Comparison of ENCODE assay signal across 12 mouse cellular contexts in the genomic region with DNA sequence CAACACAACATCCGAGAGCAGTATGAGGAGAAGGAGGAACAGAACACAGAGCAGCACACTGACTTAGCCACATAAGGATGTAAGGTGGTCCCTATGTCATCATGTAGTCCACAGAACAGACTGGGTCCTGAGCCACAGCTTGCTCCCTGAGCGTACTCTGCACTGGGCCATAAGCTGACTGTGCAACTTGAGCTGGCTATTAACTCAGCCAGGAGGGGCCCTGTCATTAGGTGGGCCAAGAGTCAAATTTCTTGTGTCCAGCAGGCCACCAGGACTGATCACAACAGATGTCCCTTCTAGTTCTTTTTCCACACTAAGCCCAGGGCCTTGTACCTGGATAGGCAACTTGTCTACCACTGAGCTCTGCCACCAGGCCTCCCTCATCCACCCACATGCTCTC. TPM values are rescaled to one million over a fixed set of nuclear protein-coding genes. Genes with fewer than 3 reads are reported as not detected.
DNase-seq lines count a peak whose midpoint lies in the region; ATAC-seq and TF ChIP-seq lines count a peak whose summit lies in the region.
"Had no signal": no experiment of that assay in that cellular context is flagged by ENCODE, and none has a peak within 500 bp of the region (broad histone marks: within the 10 kb centered on the region; RNA-seq: fewer than 3 reads in every experiment).

No protein-coding gene starts in this region.

- intact Hi-C loops in heart, adult 2 months (cut with DNase I), result no loop called here
- intact Hi-C loops in left cerebral cortex, postnatal 10 days (cut with DNase I), result no loop called here

- TF ChIP-seq CTCF in heart, adult 2 months (IDR thresholded peaks at IDR 0.05), result no peak
- TF ChIP-seq CTCF in lung, postnatal 0 days (IDR thresholded peaks at IDR 0.05), result no peak

- H3K27me3 ChIP-seq in heart, adult 2 months (ENCODE audit: control insufficient read depth, insufficient read depth, low read length), result no peaks in the 10 kb centered on the region
- no peaks in the 10 kb centered on the region for H3K27me3 ChIP-seq in lung, postnatal 0 days (replicated peaks; ENCODE audit: insufficient read depth, low read length)
- no peaks in the 10 kb centered on the region for H3K27me3 ChIP-seq in limb, embryonic 10.5 days (ENCODE audit: low read depth, poor library complexity, severe bottlenecking)
- no peaks in the 10 kb centered on the region for H3K27me3 ChIP-seq in myocyte (ENCODE audit: control insufficient read depth, insufficient read depth, insufficient read length)

- H3K4me3 ChIP-seq in heart, adult 2 months, result no peak overlapping the region
- H3K4me3 ChIP-seq in lung, postnatal 0 days (ENCODE audit: low read depth, low read length), result no peak overlapping the region
- no peak overlapping the region; the same call in 1 of the 2 replicates for H3K4me3 ChIP-seq in limb, embryonic 10.5 days
- no peak overlapping the region for H3K4me3 ChIP-seq in myocyte

- peaks cover 21% of the 10 kb centered on the region for H3K79me2 ChIP-seq in heart, adult 2 months (replicated peaks; ENCODE audit: control insufficient read depth, insufficient read depth, low read length)
- peaks cover 71% of the 10 kb centered on the region for H3K79me2 ChIP-seq in myocyte (ENCODE audit: control insufficient read depth, insufficient read depth)

- no peak overlapping the region for H3ac ChIP-seq in myocyte (ENCODE audit: control insufficient read depth, insufficient read length)

- 37% methylated on average over 2 of the region's 2 CpGs for WGBS in heart, adult 2 months
- WGBS in lung, postnatal 0 days, result 33% methylated on average over 2 of the region's 2 CpGs
- WGBS in limb, embryonic 10.5 days, result 48% methylated on average over 2 of the region's 2 CpGs

- no peak overlapping the region for H3K4me2 ChIP-seq in lung, postnatal 0 days (replicated peaks; ENCODE audit: low read depth, low read length)
- H3K4me2 ChIP-seq in myocyte (ENCODE audit: low read depth), result peak overlapping the region; percentile 43

- no peaks in the 10 kb centered on the region for H3K9me3 ChIP-seq in lung, postnatal 0 days (ENCODE audit: low read length)
- no peaks in the 10 kb centered on the region for H3K9me3 ChIP-seq in limb, embryonic 10.5 days (replicated peaks)

- H3K4me1 ChIP-seq in heart, adult 2 months (ENCODE audit: control insufficient read depth, insufficient read depth, low read length), result peaks cover 19% of the 10 kb centered on the region
- H3K4me1 ChIP-seq in lung, postnatal 0 days (ENCODE audit: insufficient read depth, low read depth, low read length), result no peaks in the 10 kb centered on the region
- peaks cover 28% of the 10 kb centered on the region for H3K4me1 ChIP-seq in limb, embryonic 10.5 days

- H3K27ac ChIP-seq in heart, adult 2 months, result peak overlapping the region; percentile 4
- H3K27ac ChIP-seq in lung, postnatal 0 days (ENCODE audit: low read length), result no peak overlapping the region; the same call in 1 of the 2 replicates
- peak overlapping the region; percentile 36; the same call in 1 of the 2 replicates for H3K27ac ChIP-seq in limb, embryonic 10.5 days

- peak; percentile 44 for ATAC-seq in lung, postnatal 0 days
- ATAC-seq: hindbrain, embryonic 16.5 days had no signal

- no peak for TF ChIP-seq EP300 in heart, adult 2 months (IDR thresholded peaks at IDR 0.05; ENCODE audit: insufficient read depth, low read depth, low read length)
- TF ChIP-seq EP300 in lung, postnatal 0 days (IDR thresholded peaks at IDR 0.05), result no peak

- no peak for TF ChIP-seq POLR2A in heart, adult 2 months (IDR thresholded peaks at IDR 0.05; ENCODE audit: insufficient read depth, low read depth, low read length)
- peak; percentile 17 for TF ChIP-seq POLR2A in myocyte (IDR thresholded peaks at IDR 0.05; ENCODE audit: insufficient read length, low read depth)

- H3K9ac ChIP-seq in heart, adult 2 months (ENCODE audit: low read depth, low read length), result no peak overlapping the region
- no peak overlapping the region for H3K9ac ChIP-seq in lung, postnatal 0 days (replicated peaks; ENCODE audit: low read depth)

- DNase-seq in heart, adult 2 months, result no peak
- no peak for DNase-seq in heart, adult 18-20 months
- no peak for DNase-seq in lung, postnatal 0 days (ENCODE audit: low spot score)
- DNase-seq in lung, adult 18-20 months, result no peak
- DNase-seq in limb, embryonic 10.5 days (ENCODE audit: low spot score), result peak; percentile 40
- DNase-seq in right cerebral cortex, postnatal 36 days (ENCODE audit: low spot score in 2 of 2), result no peak
- DNase-seq in left cerebral cortex, postnatal 10 days (ENCODE audit: extremely low spot score in 1 of 2, low spot score in 2 of 2), result no peak
- DNase-seq: layer of hippocampus, postnatal 36 days had no signal

- peaks cover 33% of the 10 kb centered on the region for H3K36me3 ChIP-seq in heart, adult 2 months (ENCODE audit: control insufficient read depth, insufficient read depth, low read length)
- peaks cover 13% of the 10 kb centered on the region; the same call in 1 of the 2 replicates for H3K36me3 ChIP-seq in lung, postnatal 0 days (ENCODE audit: insufficient read depth, low read length)
- peaks cover 70% of the 10 kb centered on the region for H3K36me3 ChIP-seq in limb, embryonic 10.5 days
- peaks cover 8% of the 10 kb centered on the region for H3K36me3 ChIP-seq in myocyte (ENCODE audit: control insufficient read depth, insufficient read depth)

TF ChIP-seq in myocyte, 11 proteins besides CTCF, POLR2A, EP300 and RAD21:
- peak in 1 of 3 experiments; percentile 62 for TF ChIP-seq MYOD1 (IDR thresholded peaks at IDR 0.05; ENCODE audit: control insufficient read depth in 1 of 3, insufficient read length in 2 of 3, low read depth in 2 of 3)
- no peak for TF ChIP-seq POLR2AphosphoS2 (IDR thresholded peaks at IDR 0.05; ENCODE audit: insufficient read length, low read depth)
- no peak for TF ChIP-seq SRF (IDR thresholded peaks at IDR 0.05; ENCODE audit: control insufficient read depth, insufficient read length, low read depth)
- TF ChIP-seq TCF3 (IDR thresholded peaks at IDR 0.05; ENCODE audit: insufficient read length, low read depth), result no peak
- TF ChIP-seq CEBPB (IDR thresholded peaks at IDR 0.05; ENCODE audit: insufficient read depth, poor library complexity, severe bottlenecking), result 0 out of 2 replicates have a peak, but pooled peaks have one; percentile 11
- TF ChIP-seq MYOG (IDR thresholded peaks at IDR 0.05; ENCODE audit: control insufficient read depth in 1 of 3, insufficient read depth in 1 of 3, insufficient read length in 2 of 3, low read depth in 2 of 3), result no peak

RNA-seq across cellular contexts. Expression of gene Ddi2, which starts 8.2 kb away (rescaled TPM):
- 10 to 100 TPM; 28.6 to 29.4 TPM for total RNA-seq in heart, adult 2 months (2021)
- polyA plus RNA-seq in heart, adult 2 months (2012; rRNA removed), result 8.7 and 14.2 TPM in 2 replicates
- total RNA-seq in heart, adult 18-20 months (2021), result 10 to 100 TPM; 31.6 to 33.2 TPM
- polyA plus RNA-seq in lung, postnatal 0 days (2015; fragmentation: Nextera tagmentation; extraction: Ambion mirVana), result 16.8 and 19.7 TPM in 2 replicates
- 33.2 and 33.8 TPM in 2 replicates for polyA plus RNA-seq in limb, embryonic 10.5 days (2016; fragmentation: Nextera tagmentation; extraction: Ambion mirVana)
- 10.6 TPM for polyA plus RNA-seq in myocyte (2012; fragmentation: generic; extraction: Trizol)
- 10 to 100 TPM; 27.7 to 28.1 TPM for total RNA-seq in left cerebral cortex, postnatal 10 days (2021)

RNA-seq across cellular contexts. Expression of gene Rsc1a1, which starts 29.6 kb away (rescaled TPM):
- total RNA-seq in heart, adult 2 months (2021), result not detected
- 4.6 and 8.8 TPM in 2 replicates for polyA plus RNA-seq in heart, adult 2 months (2012; rRNA removed)
- under 1 TPM in 1 of 2 experiments, not detected in 1; 0.92 TPM for total RNA-seq in heart, adult 18-20 months (2021)
- polyA plus RNA-seq in lung, postnatal 0 days (2015; fragmentation: Nextera tagmentation; extraction: Ambion mirVana), result not detected in 2 replicates
- 1.3 and 3.0 TPM in 2 replicates for polyA plus RNA-seq in limb, embryonic 10.5 days (2016; fragmentation: Nextera tagmentation; extraction: Ambion mirVana)
- 5.8 TPM for polyA plus RNA-seq in myocyte (2012; fragmentation: generic; extraction: Trizol)
- 1 to 10 TPM in 1 of 2 experiments, under 1 TPM in 1; 0.41 to 3.0 TPM for total RNA-seq in left cerebral cortex, postnatal 10 days (2021)
- total RNA-seq: layer of hippocampus, postnatal 36 days had no signal
- polyA plus RNA-seq: hindbrain, embryonic 16.5 days; neural tube, embryonic 11.5 days had no signal

RNA-seq across cellular contexts. Expression of gene Agmat, which starts 31.4 kb away (rescaled TPM):
- total RNA-seq in heart, adult 2 months (2021), result under 1 TPM; 0.23 to 0.32 TPM
- polyA plus RNA-seq in heart, adult 2 months (2012; rRNA removed), result 0.57 and 1.1 TPM in 2 replicates
- total RNA-seq in heart, adult 18-20 months (2021), result under 1 TPM; 0.25 to 0.59 TPM
- 0.25 and 0.27 TPM in 2 replicates for polyA plus RNA-seq in lung, postnatal 0 days (2015; fragmentation: Nextera tagmentation; extraction: Ambion mirVana)
- polyA plus RNA-seq in limb, embryonic 10.5 days (2016; fragmentation: Nextera tagmentation; extraction: Ambion mirVana), result not detected in 2 replicates
- 0.72 TPM for polyA plus RNA-seq in myocyte (2012; fragmentation: generic; extraction: Trizol)
- total RNA-seq in left cerebral cortex, postnatal 10 days (2021), result under 1 TPM in 1 of 2 experiments, not detected in 1; 0.24 TPM
- polyA plus RNA-seq: C2C12; neural tube, embryonic 11.5 days had no signal

RNA-seq across cellular contexts. Expression of gene Plekhm2, which starts 50.3 kb away (rescaled TPM):
- total RNA-seq in heart, adult 2 months (2021), result 100 to 1,000 TPM in 1 of 2 experiments, 10 to 100 TPM in 1; 95.2 to 126 TPM
- polyA plus RNA-seq in heart, adult 2 months (2012; rRNA removed), result 111 and 144 TPM in 2 replicates
- total RNA-seq in heart, adult 18-20 months (2021), result 100 to 1,000 TPM; 100 to 102 TPM
- 5.2 and 5.3 TPM in 2 replicates for polyA plus RNA-seq in lung, postnatal 0 days (2015; fragmentation: Nextera tagmentation; extraction: Ambion mirVana)
- polyA plus RNA-seq in limb, embryonic 10.5 days (2016; fragmentation: Nextera tagmentation; extraction: Ambion mirVana), result 5.0 and 5.6 TPM in 2 replicates
- 20.4 TPM for polyA plus RNA-seq in myocyte (2012; fragmentation: generic; extraction: Trizol)
- total RNA-seq in left cerebral cortex, postnatal 10 days (2021), result 10 to 100 TPM; 49.0 to 55.0 TPM
